Mouse (Mus musculus): ENCODE results near the gene Itgb7.

The Itgb7 gene

GRCm38 (mm10) chr15:102193652-102194051 lies 38.1 kb downstream of the Itgb7 start:
- in situ Hi-C loops (cut with MboI, MseI) = no loop called here

- in situ Hi-C loops (cut with MboI, MseI) = no loop called here
Observed at GRCm38 (mm10) chr15:102192820-102193386, 38.8 kb downstream of the Itgb7 start.

- in situ Hi-C loops (cut with MboI, MseI) = no loop called here
Observed at GRCm38 (mm10) chr15:102192271-102192812, 39.4 kb downstream of the Itgb7 start.

- in situ Hi-C loops (cut with MboI, MseI) = no loop called here
Observed at GRCm38 (mm10) chr15:102191699-102192098, 40.0 kb downstream of the Itgb7 start.

- in situ Hi-C loops (cut with MboI, MseI) = no loop called here
Observed at GRCm38 (mm10) chr15:102188883-102189282, 42.9 kb downstream of the Itgb7 start.

GRCm38 (mm10) chr15:102188096-102188495 lies 43.6 kb downstream of the Itgb7 start:
- in situ Hi-C loops (cut with MboI, MseI) = no loop called here

- in situ Hi-C loops (cut with MboI, MseI) = no loop called here
Observed at GRCm38 (mm10) chr15:102186239-102186638, 45.5 kb downstream of the Itgb7 start.

GRCm38 (mm10) chr15:102183076-102183475 lies 48.7 kb downstream of the Itgb7 start:
- in situ Hi-C loops (cut with MboI, MseI) = no loop called here

- in situ Hi-C loops (cut with MboI, MseI) = loop anchor here (5.0 kb wide), 1 partner anchor 47 kb away; no protein-coding TSS in a partner anchor
Observed at GRCm38 (mm10) chr15:102179924-102180323, 51.8 kb downstream of the Itgb7 start.

GRCm38 (mm10) chr15:102179106-102179505 lies 52.6 kb downstream of the Itgb7 start:
- in situ Hi-C loops (cut with MboI, MseI) = loop anchor here (5.0 kb wide), 1 partner anchor 48 kb away; no protein-coding TSS in a partner anchor

- in situ Hi-C loops (cut with MboI, MseI) = loop anchor here (5.0 kb wide), 1 partner anchor 49 kb away; no protein-coding TSS in a partner anchor
Observed at GRCm38 (mm10) chr15:102178279-102178678, 53.5 kb downstream of the Itgb7 start.

- in situ Hi-C loops (cut with MboI, MseI) = loop anchor here (5.0 kb wide), 1 partner anchor 50 kb away; no protein-coding TSS in a partner anchor
Observed at GRCm38 (mm10) chr15:102177417-102177816, 54.3 kb downstream of the Itgb7 start.

- in situ Hi-C loops (cut with MboI, MseI) = loop anchor here (5.0 kb wide), 1 partner anchor 51 kb away; no protein-coding TSS in a partner anchor
Observed at GRCm38 (mm10) chr15:102176571-102177316, 55.0 kb downstream of the Itgb7 start.

- in situ Hi-C loops (cut with MboI, MseI) = loop anchor here (5.0 kb wide), 1 partner anchor 51 kb away; no protein-coding TSS in a partner anchor
Observed at GRCm38 (mm10) chr15:102175736-102176319, 55.9 kb downstream of the Itgb7 start.

GRCm38 (mm10) chr15:102173581-102173980 lies 58.2 kb downstream of the Itgb7 start:
- in situ Hi-C loops (cut with MboI, MseI) = no loop called here

GRCm38 (mm10) chr15:102169064-102169463 lies 62.7 kb downstream of the Itgb7 start:
- in situ Hi-C loops (cut with MboI, MseI) = loop anchor here (10.0 kb wide), 1 partner anchor 1224 kb away; no protein-coding TSS in a partner anchor

GRCm38 (mm10) chr15:102167620-102168021 lies 64.1 kb downstream of the Itgb7 start:
- in situ Hi-C loops (cut with MboI, MseI) = loop anchor here (10.0 kb wide), 1 partner anchor 1223 kb away; no protein-coding TSS in a partner anchor
